Mouse (Mus musculus) thymus, postnatal 25 days (tissue): ENCODE results near the gene Fam167b.

Source experiments
- DNase-seq: peaks from one replicate; pipeline ENCODE4 v3.0.0; 2022

Fam167b gene

DNA sequence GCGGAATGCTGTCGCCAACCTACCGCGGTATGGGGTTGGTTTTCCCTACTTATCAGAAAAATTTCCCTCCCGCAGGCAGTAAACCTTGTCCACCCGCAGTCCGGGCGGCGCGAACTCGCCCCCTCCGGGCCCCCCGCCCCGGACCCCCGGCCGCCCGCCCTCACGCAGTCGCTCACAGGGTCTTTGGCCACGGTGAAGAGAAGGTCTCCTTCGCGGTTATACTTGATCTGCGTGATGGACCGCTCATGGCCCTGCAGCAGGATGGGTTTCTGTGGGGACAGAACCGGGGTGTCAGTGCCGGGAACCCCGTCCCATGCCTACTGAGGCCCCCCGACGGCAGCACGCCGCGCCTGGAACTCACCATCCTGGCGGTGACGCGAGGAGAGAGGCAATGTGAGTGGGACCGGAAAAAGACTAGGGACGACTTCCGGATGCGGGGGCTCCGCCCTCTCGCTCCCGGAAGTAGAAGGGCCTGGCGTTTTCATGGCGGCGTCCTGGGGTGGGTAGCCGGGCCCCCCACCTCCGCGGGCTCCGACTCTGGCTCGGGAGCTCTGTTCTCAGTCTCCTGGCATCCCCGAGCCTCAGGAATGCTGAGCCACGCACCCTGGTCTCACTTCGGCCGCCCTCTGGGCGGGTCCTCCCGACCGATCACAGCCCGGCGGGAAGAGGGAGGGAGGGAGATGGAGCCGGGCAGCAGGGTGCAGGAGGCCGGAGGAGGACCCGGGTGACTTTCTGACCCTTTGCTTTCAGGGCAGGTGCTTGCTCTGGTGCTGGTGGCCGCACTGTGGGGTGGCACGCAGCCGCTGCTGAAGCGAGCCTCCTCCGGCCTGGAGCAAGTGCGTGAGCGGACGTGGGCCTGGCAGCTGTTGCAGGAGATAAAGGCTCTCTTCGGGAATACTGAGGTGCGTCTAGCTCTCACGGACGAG is 22.1 kb upstream of the Fam167b start, which contains the start of the genes Eif3i and Tmem234:
Gene Eif3i, minus strand, starts transcription at position 416 of the 926 bp plus-strand sequence.
Gene Tmem234, plus strand, starts transcription at position 436 of the 926 bp plus-strand sequence.
- peak; percentile 85 for DNase-seq

GRCm38 (mm10) chr4:129588865-129589264 is 10.5 kb upstream of the Fam167b start:
- no peak for DNase-seq

DNA sequence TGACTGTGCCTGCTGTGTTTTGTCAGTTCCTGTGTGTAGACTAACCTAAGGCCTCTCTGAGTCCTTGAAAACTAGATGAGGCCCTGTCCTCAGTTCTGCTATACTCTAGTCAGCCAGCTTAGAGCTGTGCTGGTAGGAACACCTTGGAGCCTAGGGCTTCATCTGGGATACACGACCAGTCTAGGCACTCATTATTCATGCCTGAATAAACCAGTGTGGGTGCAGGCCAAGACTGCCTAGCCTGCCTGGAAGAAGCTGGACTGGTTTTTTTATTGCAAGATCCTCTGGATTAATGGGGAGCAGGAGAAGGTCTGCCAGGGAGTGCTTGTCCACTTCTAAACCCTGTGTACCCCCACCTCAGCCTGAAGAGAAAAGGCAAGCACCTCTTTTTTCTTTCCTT is 8.6 kb upstream of the Fam167b start:
- DNase-seq: no peak

- DNase-seq: no peak
These were observed 7.4 kb upstream of the Fam167b start for GRCm38 (mm10) chr4:129585773-129586172.

- peak; percentile 93 for DNase-seq
These were observed 6.7 kb upstream of the Fam167b start for GRCm38 (mm10) chr4:129584884-129585608.

DNA sequence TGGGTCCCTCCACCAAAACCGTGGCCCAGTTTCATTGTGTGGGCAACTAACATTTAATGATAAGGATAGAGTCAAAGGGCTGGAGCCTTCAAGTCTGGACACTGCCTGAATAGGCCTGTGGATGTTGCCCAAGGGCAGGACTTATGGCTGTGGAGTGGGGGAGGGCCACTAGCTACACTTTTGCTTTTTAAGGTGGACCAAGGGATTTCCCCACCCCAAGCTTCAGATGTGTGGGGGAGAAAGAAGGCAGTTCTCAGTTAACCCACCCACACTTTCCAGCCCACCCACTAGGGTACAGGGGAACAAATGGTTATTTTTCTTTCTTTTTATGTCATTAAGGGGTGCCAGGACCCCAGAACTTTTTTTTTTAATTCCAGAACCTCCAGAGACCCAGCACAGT is 6.0 kb upstream of the Fam167b start:
- no peak for DNase-seq

DNA sequence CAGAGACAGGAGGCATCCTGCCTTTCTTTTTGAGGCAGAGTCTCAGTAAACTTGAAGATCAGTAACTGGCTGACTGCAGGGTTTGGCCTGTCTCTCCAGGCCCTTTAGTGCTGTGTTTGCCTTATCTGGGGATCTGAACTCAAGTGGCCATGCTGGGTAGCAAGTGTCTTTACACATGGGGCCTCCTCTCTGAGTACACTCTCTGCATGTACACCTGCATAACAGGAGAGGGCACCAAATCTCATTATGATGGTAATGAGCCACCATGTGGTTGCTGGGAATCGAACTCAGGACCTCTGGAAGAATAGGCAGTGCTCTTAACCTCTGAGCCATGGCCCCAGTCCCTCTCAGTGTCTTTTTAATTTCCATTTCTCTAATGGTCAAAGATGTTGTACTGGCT is 3.9 kb upstream of the Fam167b start:
- DNase-seq: no peak

DNA sequence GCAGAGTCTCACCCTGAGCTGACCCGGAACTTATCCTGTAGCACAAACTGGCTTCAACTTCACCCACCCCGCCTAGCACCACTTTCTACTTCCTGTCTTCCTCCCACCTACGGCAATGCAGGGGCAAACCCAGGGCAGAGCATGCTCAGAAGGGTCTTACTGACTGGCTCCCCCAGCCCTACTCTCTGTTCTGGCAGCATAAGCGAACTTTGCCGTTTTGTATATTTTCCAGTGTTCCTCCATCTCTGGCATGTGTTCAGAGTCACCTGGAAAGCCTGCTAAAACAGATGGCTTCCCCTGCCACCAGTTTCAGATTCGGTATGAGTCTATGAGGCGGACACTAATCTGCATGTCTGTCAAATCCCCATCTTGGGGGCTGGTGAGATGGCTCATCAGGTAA is 2.0 kb upstream of the Fam167b start:
- peak; percentile 72 for DNase-seq

DNA sequence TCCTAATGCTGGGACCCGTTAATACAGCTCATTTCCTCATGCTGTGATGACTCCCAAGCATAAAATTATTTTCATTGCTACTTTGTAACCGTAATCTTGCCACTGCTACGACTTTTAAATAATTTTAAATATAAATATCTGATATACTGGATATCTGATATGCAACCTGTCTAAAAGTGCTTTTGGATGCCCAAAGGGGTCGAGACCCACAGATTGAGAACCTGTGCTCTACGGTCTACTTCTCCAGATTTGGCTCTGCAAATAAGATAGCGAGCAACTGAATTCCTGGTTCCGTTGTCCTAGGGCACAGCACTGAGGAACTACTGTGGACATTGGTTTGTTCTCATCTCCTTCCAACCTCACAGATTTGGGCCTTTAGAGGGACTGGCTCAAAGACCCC is 661 bp downstream of the Fam167b start:
- DNase-seq: no peak

- DNase-seq: peak; percentile 87
These were observed 1.4 kb downstream of the Fam167b start for GRCm38 (mm10) chr4:129576863-129577491.

DNA sequence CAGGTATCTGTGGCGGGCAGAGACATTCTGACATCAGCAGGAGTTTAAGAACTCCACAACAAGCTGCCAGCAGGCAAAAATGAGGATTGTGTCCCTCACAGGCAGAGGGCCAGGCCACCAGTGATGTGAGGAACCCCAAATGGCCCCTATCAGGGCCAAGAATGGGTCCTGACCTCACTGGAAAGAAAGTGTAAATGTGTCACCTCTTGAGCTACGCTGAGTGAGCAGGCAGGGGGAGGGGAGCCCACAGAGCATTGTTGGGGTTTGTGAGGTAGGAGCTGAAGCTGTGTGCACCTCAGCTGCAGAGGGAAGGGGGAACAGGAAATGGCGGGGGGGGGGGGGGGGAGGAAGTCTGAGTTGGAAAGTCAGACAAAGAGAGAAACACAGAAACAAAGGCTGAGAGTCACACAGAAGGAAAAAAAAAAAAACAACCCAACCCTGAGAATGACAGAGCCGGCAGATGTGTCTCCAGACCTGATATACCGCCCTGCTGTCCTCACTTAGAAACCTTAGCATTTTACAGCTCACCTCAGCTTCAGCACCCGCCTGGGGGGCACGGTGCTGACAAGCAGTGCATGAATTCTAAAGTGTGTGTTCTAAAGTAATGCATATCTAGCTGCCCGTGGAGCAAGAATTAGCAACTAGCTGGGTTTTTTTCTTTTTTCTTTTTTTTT is 3.0 kb downstream of the Fam167b start:
- DNase-seq: peak; percentile 93

DNA sequence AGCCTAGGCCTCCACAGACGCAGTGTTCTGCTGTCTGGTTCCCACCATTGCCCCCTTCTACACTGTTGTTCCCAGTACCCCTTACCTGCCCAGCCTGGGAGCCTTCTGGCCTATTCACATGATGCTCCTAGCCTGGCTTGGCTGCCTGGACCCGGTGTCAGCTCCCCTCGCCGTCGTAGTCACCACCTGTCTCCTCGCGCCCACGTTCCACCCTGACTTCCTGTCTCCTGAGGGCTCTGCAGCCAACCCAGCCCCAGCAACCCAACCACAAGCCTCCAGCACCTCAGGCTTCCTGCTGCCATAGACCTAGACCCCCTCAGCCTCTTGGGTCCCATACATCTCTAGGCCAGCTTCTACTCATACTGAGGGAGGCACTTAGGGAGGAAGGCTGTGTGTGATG is 4.9 kb downstream of the Fam167b start, which contains the start of gene Lck:
Gene Lck, minus strand, starts transcription at position 212 of the 400 bp plus-strand sequence.
- peak; percentile 89 for DNase-seq

DNA sequence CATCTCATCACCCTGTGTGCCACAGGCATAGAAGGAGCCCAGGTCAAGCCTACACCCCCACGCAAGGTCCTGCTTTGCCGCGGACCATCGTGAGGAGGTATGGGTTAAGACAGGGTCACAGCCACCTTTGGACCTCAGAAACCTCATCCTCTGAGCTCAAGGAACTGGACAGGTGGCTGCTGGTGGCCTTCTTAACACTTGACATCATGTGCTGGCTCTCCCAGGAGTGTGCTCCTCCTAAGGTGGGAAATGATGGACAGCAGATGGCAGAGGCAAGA is 5.3 kb downstream of the Fam167b start:
- DNase-seq: peak; percentile 38

GRCm38 (mm10) chr4:129572236-129573092 is 5.9 kb downstream of the Fam167b start:
- DNase-seq: no peak

DNA sequence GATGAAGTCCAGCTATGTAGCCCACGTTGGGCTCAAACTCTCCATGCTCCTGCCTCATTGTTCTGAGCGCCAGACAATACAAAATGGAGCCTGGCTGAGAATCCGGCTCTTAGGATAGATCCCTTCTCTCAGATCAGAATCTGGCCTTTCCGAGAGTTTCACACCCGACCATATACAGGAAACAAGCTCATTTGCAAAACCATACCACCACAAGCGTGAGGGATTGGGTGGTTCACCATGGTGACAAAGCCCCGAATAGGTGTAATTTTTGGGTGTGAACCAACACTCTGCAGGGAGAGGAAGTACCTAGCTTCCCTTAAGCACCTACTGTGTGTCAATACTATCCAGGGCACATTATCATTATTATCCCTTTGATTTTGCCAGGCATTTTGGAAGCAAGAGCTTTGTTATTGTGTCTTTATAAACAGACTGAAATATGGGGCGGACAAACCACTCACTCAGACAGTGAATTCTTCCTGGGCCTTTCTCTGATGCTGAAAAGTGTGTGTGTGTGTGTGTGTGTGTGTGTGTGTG is 6.7 kb downstream of the Fam167b start:
- DNase-seq: peak; percentile 42

- no peak for DNase-seq
These were observed 8.3 kb downstream of the Fam167b start for GRCm38 (mm10) chr4:129570028-129570427.

GRCm38 (mm10) chr4:129568366-129568765 is 10.0 kb downstream of the Fam167b start:
- DNase-seq: no peak

DNA sequence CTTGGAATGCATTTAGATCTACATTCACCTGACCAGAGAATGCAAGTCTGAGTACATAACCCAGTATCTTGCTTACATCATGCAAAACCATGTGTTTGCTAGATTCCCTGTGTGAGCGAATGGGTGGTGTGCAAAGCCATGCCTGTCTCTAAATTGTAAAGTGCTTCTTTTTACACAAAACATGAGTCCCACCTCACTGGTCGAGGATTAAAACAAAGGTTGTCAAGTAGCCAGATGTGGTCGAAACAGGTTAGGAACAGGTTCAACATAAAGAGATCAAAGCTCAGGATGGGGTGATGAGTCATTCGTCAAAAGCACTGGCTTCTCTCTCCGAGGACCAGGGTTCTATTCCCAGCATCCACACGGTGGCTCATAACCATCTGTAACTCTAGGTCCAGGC is 13.2 kb downstream of the Fam167b start:
- no peak for DNase-seq

GRCm38 (mm10) chr4:129563718-129564117 is 14.6 kb downstream of the Fam167b start:
- DNase-seq: no peak

DNA sequence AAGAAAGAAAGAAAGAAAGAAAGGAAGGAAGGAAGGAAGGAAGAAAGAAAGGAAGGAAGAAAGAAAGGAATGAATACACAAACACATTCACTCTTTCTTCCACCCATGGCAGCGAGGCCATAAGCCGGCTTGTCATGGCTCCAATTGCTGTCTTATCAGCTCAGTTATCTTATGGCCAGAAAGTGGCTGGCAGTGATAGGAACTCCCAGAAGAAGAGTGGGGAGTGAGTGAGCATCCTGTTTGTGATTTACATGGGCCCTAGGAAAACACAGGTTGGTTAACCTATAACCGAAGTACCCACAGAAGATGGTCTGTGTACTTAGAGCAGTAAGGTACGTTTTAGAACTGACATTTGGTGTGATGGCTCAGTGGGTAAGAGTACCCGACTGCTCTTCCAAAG is 17.2 kb downstream of the Fam167b start:
- DNase-seq: no peak

GRCm38 (mm10) chr4:129558321-129558955 is 19.9 kb downstream of the Fam167b start:
- DNase-seq: peak; percentile 92
